Mouse (Mus musculus) cortical plate, adult 2 months (tissue): ENCODE results near the gene C1rb.

ENCODE experiments used
- CTCF ChIP-seq: fragments of 200-500 bp; IDR thresholded peaks from 2 replicates; pipeline ENCODE4 v1.5.1; 2011; ENCODE audit warnings: mild to moderate bottlenecking, control low read depth, low read length; ENCODE audit not compliant: insufficient read depth; ENCODE audit errors: extremely low read depth
- POLR2A ChIP-seq: fragments of 200-500 bp; IDR thresholded peaks from 2 replicates; pipeline ENCODE4 v1.6.1; 2011; ENCODE audit warnings: mild to moderate bottlenecking, low read length, control low read depth; ENCODE audit not compliant: insufficient read depth; ENCODE audit errors: extremely low read depth

DNA sequence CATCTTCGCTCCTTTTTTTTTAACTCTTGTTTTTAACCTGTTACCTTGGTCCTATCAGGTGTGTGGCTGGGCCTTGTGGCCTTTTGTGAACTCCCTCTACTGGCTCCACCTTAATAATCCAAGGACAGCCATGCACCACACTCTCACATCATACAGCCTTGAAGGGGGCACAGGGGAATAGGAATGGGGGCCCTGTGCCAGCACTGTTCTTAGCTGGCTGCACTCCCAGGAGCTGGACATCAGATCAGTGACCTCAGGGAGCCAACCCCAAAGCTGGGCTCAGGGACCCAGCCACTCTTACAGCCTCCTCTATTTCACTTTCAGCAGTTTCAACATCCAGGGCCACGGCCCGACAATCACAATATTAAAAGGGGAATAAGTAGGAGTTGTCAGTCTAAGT lies 15.7 kb downstream of the C1rb start:
- no peak for TF ChIP-seq POLR2A
- no peak for TF ChIP-seq CTCF
